Mouse (Mus musculus): Measurements from ENCODE around the gene Osbpl9.

Osbpl9 gene

DNA sequence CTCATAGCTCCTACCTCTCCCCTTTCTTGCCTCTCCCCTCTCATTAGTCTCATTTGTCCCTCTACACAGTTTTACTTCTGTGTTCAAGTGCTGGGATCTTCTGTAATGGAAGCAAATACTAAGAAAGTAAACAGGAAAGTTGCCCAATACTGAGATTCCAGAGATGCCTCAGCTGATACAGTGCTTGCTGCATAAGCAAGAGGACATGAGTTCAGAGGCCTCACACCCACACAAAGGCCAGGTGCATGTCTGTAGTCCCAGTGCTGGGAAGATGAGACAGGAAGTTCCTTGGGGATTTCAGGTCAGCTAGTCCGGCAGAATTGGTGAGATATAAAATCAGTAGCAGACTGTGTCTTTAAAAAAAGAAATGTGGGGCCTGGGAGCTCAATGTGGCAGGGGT, 2.3 kb upstream of the Osbpl9 start:
- DNase-seq: peak; percentile 14

DNA sequence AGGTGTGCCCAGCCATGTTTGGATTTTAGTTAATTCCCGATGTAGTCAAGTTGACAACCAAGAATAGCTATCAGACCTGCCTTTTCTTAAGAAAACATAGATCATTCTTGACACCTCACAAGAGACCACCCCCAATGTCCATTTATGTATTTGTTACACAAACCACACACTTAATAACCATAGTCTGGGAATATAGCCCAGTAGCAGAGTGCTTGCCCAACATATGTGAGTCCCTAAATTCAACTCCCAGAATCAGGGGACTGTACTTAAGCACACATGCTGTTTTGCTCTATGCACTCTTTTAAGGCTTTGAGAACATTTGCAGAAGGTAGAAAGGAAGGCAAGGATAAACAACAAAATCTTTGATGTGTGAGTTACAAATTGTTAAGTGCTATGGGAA, 1.9 kb upstream of the Osbpl9 start:
- no peak for DNase-seq

DNA sequence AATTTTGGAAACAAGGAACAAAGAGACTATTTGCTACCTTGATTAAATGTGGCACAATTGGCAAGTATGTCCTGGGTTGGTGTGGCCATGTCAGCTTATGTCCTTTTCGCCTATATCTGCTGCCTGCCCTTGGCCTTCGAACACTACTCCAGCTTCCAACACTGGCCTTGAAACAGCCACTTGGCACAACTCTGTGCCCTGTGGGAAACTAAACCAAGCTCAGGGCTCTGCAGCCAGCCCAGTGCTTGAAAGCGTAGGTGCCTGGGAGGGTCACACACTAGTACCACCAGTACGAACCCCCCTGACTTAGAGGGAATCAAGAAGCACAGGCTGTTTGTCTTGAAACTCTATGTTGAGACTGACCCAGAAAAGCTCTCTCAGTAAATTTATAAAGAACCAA, 3.0 kb downstream of the Osbpl9 start:
- no peak for DNase-seq

GRCm38 (mm10) chr4:109195900-109196629, 6.0 kb downstream of the Osbpl9 start:
- DNase-seq: no peak

GRCm38 (mm10) chr4:109193886-109194285, 8.2 kb downstream of the Osbpl9 start:
- DNase-seq: no peak

DNA sequence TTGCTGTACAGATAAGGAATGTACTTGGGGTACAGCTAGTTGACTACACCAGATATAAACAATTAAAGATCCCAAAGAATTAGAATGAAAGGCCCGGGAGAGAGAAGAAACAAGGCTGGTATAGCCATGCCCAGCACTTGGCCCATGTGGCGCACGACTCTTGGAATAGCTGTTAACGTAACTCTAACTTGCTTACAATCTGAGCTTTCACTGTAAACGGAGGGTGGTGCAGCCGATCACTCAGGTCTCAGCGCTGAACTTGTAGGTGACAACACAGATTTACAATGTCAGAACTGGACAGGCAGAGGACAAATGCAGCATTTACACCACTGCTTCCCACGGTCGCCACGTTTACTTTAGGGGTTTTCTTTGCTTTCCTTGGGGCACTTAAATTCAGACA, 10.5 kb downstream of the Osbpl9 start:
- no peak for DNase-seq

- no peak for DNase-seq
These were observed 16.3 kb downstream of the Osbpl9 start for GRCm38 (mm10) chr4:109185616-109186405.

DNA sequence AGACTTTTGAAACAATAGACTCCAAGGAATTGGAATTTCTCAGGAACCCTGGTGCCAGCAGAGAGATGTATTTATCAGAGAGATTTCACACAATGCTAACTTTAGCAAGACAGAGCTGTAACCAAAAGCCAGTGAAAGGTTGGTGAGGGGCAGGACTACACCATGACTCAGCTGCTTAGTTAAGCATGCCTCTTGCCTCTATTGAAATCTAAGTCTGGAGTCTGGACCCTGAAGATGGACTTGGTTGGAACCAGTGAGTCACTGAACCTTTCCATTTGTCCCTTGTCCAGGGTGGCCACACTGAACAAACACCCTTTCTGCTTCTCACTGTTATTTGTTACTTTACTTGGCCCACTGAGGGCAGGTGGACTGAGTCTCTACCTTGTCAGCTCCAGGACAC, 26.4 kb downstream of the Osbpl9 start:
- no peak for DNase-seq

- peak; percentile 22 for DNase-seq
These were observed 28.2 kb downstream of the Osbpl9 start for GRCm38 (mm10) chr4:109173775-109174440.

- no peak for DNase-seq
These were observed 28.7 kb downstream of the Osbpl9 start for GRCm38 (mm10) chr4:109173369-109173768.

DNA sequence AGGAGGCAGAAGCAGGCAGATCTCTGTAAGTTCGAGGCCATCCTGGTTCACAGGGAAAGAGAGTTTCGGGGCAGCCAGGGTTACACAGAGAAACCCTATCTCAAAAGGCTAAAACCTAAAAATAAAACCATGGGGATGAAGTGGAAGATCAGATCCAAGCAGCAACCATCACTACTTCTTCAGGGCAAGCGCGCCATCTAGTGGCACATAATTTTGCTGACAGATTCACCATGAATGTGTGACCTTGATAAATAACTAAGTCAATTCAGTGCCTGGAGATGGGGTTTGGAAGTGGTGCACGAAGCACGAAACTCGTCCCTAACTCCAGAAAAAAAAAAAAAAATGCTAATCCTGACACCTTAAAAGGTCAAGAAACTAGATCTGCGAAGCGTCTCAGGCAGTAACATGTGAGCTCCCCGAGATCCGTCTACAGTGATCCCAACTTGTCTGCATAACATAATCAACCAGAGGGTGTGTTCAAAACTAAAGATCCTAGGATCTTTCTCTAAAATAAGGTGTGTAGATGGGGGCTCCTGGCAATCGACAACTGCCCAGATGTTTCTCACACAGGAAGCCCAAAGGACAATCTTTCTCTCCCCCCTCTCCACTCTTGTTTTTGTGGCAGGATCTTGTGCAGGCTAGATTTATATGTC, 36.4 kb downstream of the Osbpl9 start:
- peak; percentile 89 for DNase-seq

GRCm38 (mm10) chr4:109156481-109157261, 45.4 kb downstream of the Osbpl9 start:
- DNase-seq: peak; percentile 64

- DNase-seq: no peak
These were observed 46.0 kb downstream of the Osbpl9 start for GRCm38 (mm10) chr4:109156073-109156472.

DNA sequence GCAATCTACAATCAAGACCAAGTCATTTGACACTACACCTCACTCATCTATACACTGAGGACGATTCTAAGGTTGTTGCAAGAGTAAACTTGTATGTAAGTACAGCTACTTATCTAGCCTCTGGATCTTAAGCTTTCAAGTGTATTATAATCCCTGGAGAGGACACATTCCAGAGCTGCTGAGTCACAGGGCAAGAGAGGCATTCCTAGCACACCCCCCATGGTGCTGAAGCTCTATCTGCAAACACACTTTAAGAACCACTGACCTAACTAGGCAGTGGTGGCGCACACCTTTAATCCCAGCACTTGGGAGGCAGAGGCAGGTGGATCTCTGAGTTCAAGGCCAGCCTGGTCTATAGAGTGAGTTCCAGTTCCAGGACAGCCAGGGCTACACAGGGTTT, 51.9 kb downstream of the Osbpl9 start:
- no peak for DNase-seq

- DNase-seq: no peak
These were observed 52.7 kb downstream of the Osbpl9 start for GRCm38 (mm10) chr4:109149411-109149810.

GRCm38 (mm10) chr4:109147278-109148038, 54.6 kb downstream of the Osbpl9 start:
- DNase-seq: peak; percentile 78

DNA sequence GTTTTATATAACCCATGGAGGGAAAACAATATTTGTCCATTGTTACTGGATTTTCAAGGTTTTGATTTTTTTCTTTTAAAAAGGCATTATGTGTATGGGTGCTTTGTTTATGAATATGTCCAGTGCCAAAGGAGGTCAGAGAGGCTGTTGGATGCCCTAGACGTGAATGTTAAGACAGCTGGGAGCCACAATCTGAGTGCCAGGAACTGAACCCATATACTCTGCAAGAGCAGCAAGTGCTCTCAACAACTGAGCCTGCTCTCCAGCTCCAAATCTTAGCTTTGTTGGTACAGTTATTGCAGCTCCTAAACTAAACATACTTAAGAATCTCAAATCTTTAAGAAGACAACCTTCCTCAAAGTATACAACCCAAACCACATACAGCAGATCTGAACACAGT, 59.0 kb downstream of the Osbpl9 start:
- DNase-seq: no peak

GRCm38 (mm10) chr4:109138551-109138950, 63.5 kb downstream of the Osbpl9 start:
- no peak for DNase-seq

DNA sequence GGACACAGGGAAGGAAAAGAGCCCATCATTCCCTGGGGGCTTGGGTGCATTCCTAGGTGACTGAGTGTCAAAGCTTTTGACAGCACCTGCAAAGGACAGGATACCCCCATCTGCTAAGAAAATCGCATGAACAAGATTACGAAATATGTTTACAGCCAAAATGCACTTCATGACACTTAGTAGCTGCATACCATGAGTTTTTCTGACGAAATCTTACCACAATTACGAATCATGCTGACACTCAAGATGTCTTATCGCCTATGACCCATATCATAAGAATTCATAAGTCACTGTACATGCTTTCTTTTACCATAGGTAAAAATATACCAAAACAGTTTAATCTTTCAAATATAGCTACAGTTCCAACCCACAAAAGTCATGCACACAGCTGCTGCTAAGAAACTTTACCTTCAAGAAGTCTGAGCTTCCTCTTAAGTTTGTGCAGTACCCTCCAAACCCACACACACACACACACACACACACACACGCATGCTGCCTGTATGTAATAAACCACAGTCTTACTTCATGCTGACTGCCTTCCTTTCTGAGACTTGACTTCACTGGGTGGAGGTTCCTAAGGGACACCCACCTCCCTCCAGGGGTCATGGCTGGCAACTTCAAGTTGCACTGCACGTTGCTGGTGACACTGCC, 65.5 kb downstream of the Osbpl9 start:
- no peak for DNase-seq

DNA sequence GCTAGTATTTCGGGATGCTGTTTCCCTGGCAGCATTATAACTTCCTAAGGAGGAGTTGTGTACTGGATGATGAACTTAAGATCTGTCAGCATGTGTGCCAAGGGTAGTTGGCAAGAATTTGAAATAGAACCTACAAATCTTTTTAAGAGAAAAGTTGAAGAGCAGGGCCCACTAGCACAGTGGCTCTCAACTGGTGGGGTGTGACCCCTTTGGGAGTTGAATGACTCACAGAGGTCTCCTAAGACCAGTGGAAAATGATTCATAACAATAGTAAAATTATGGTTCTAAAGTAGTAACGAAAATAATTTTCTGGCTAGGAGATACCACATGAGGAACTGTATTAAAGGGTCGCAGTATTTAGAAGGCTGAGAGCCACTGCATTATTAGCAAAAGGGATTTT, 67.1 kb downstream of the Osbpl9 start:
- DNase-seq: no peak

- no peak for DNase-seq
These were observed 70.7 kb downstream of the Osbpl9 start for GRCm38 (mm10) chr4:109131256-109131872.

Data from lung, postnatal 10 days (tissue).